Mouse (Mus musculus): ENCODE measurements at regions not wholly inside any gene's neighbourhood (a gene's known extent, or its start where the extent isn't known, plus 50 kb on each side); places are given as distances from the start of the nearest gene placed in this dataset.

DNA sequence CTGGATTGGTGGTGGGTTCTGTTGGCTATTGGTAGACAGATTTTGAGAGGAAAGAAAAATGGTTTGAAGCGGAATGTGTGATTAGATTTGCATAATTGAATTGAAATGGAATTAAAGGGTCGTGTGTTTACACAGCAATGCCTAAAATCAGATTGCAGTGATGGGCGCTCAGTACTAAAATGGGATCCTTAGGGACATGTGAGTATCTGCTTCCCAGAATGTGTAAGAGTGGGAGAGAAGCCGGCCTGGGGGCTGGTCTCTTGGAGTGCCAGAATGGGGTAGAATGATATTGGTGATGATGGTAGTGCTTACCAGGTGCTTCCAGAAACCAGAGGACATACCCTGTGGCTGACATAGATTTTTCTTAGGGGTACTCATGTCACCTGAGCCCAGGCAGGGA is 86.2 kb upstream of the Fstl4 start:
- TF ChIP-seq EP300 (IDR thresholded peaks at IDR 0.05; ENCODE audit: low read depth) (no peak), CTCF (IDR thresholded peaks at IDR 0.05; ENCODE audit: low read depth) (no peak)
- H3K4me2 ChIP-seq (ENCODE audit: low read depth, low read length): no peak overlapping the region
- ATAC-seq (ENCODE audit: insufficient read depth, low read depth) (no peak), DNase-seq (ENCODE audit: low spot score) (no peak)
- no peaks in the 10 kb centered on the region for H3K4me1 ChIP-seq (ENCODE audit: control insufficient read depth, insufficient read depth)
- no peak overlapping the region for H3K9ac ChIP-seq (replicated peaks; ENCODE audit: low read depth, low read length)
- no peaks in the 10 kb centered on the region for H3K9me3 ChIP-seq (replicated peaks; ENCODE audit: control insufficient read depth, low read length)
- no peaks in the 10 kb centered on the region for H3K36me3 ChIP-seq (replicated peaks; ENCODE audit: control insufficient read depth, insufficient read depth, low read length)
- WGBS: 84% methylated on average over 4 of the region's 4 CpGs
- H3K4me3 ChIP-seq (ENCODE audit: low read depth, low read length): no peak overlapping the region
- no peak overlapping the region for H3K27ac ChIP-seq (ENCODE audit: low read depth)
- no peaks in the 10 kb centered on the region for H3K27me3 ChIP-seq (ENCODE audit: control insufficient read depth, insufficient read depth, low read length)

DNA sequence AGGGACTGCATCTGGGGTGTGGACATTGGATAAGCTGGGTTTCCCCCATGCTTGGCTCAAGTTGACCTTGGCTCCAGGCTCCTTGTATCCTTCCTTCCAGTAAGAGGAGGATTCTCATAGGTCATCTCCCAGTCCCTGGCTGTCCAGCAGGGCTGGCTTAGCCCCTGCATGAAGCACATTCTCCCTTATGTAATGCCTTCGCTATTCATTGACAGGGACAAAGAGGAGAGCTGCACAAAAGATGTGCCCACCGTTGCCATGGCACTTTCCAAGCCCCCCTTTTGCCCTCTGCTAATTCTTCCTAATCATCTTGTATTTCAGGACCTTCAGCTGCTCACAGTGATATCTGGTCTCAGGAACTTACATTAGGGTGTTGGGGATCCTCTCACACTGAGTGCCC is 79.0 kb upstream of the Fstl4 start:
- ATAC-seq (ENCODE audit: insufficient read depth, low read depth) (no peak), DNase-seq (ENCODE audit: low spot score) (no peak)
- H3K27me3 ChIP-seq (ENCODE audit: control insufficient read depth, insufficient read depth, low read length): no peaks in the 10 kb centered on the region
- H3K9ac ChIP-seq (replicated peaks; ENCODE audit: low read depth, low read length): no peak overlapping the region
- H3K9me3 ChIP-seq (replicated peaks; ENCODE audit: control insufficient read depth, low read length): no peaks in the 10 kb centered on the region
- 81% methylated on average over 2 of the region's 2 CpGs for WGBS
- H3K27ac ChIP-seq (ENCODE audit: low read depth): no peak overlapping the region
- no peak overlapping the region for H3K4me2 ChIP-seq (ENCODE audit: low read depth, low read length)
- H3K4me3 ChIP-seq (ENCODE audit: low read depth, low read length): no peak overlapping the region
- H3K4me1 ChIP-seq (ENCODE audit: control insufficient read depth, insufficient read depth): no peaks in the 10 kb centered on the region
- H3K36me3 ChIP-seq (replicated peaks; ENCODE audit: control insufficient read depth, insufficient read depth, low read length): no peaks in the 10 kb centered on the region
- TF ChIP-seq CTCF (IDR thresholded peaks at IDR 0.05; ENCODE audit: low read depth): no peak
- TF ChIP-seq EP300 (IDR thresholded peaks at IDR 0.05; ENCODE audit: low read depth): no peak

DNA sequence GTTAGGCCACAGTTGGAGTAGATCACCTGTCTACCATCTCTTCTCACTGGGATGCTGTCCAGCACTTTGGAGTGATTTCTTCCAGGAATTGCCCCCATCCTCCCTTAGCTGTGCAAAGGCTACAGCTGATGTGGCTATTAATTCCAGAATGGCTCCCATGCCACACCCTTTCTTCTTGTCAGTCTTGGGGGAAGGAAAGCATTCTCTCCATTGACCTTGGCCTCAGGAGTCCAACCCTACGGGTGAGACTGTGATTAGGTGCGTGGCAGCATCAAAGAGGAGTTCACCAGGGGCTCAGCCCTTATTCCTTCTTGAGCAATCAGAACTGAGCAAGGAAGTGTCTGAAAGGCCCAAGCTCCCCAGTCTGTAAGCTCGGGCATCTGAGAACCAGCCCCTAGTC is 71.7 kb upstream of the Fstl4 start:
- Histone ChIP-seq H3K27me3 (ENCODE audit: control insufficient read depth, insufficient read depth, low read length) (no peaks in the 10 kb centered on the region), H3K9me3 (replicated peaks; ENCODE audit: control insufficient read depth, low read length) (no peaks in the 10 kb centered on the region), H3K9ac (replicated peaks; ENCODE audit: low read depth, low read length) (no peak overlapping the region), H3K27ac (ENCODE audit: low read depth) (no peak overlapping the region), H3K4me3 (ENCODE audit: low read depth, low read length) (no peak overlapping the region), H3K4me2 (ENCODE audit: low read depth, low read length) (no peak overlapping the region), H3K36me3 (replicated peaks; ENCODE audit: control insufficient read depth, insufficient read depth, low read length) (no peaks in the 10 kb centered on the region), H3K4me1 (ENCODE audit: control insufficient read depth, insufficient read depth) (no peaks in the 10 kb centered on the region)
- WGBS: 71% methylated on average over 3 of the region's 3 CpGs
- no peak for DNase-seq (ENCODE audit: low spot score)
- no peak for ATAC-seq (ENCODE audit: insufficient read depth, low read depth)
- TF ChIP-seq CTCF (IDR thresholded peaks at IDR 0.05; ENCODE audit: low read depth) (no peak), EP300 (IDR thresholded peaks at IDR 0.05; ENCODE audit: low read depth) (no peak)

DNA sequence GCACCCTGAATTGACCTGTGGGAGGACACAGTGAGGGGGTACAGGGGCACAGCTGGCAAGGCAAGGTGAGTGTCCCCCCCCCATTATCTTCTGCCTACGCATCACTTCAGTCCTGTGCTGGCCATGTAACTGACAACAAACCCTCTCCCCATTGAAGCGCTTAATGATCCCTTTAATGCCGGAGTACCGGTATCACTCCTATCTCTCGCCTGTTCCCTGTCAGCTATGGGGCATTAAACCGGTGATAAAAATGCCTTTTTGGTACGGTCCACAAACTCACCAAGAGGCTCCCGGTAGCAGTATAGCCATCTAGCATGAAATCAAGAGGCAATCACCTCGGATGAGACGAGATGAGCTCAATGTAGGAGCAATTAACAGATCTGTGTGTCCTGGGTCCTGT is 62.8 kb upstream of the Fstl4 start:
- H3K4me2 ChIP-seq (ENCODE audit: low read depth, low read length): no peak overlapping the region
- H3K4me1 ChIP-seq (ENCODE audit: control insufficient read depth, insufficient read depth): no peaks in the 10 kb centered on the region
- no peak overlapping the region for H3K4me3 ChIP-seq (ENCODE audit: low read depth, low read length)
- no peak overlapping the region for H3K9ac ChIP-seq (replicated peaks; ENCODE audit: low read depth, low read length)
- DNase-seq (ENCODE audit: low spot score) (no peak), ATAC-seq (ENCODE audit: insufficient read depth, low read depth) (no peak)
- 83% methylated on average over 10 of the region's 10 CpGs for WGBS
- TF ChIP-seq EP300 (IDR thresholded peaks at IDR 0.05; ENCODE audit: low read depth) (no peak), CTCF (IDR thresholded peaks at IDR 0.05; ENCODE audit: low read depth) (no peak)
- no peaks in the 10 kb centered on the region for H3K36me3 ChIP-seq (replicated peaks; ENCODE audit: control insufficient read depth, insufficient read depth, low read length)
- H3K9me3 ChIP-seq (replicated peaks; ENCODE audit: control insufficient read depth, low read length): no peaks in the 10 kb centered on the region
- no peak overlapping the region for H3K27ac ChIP-seq (ENCODE audit: low read depth)
- H3K27me3 ChIP-seq (ENCODE audit: control insufficient read depth, insufficient read depth, low read length): no peaks in the 10 kb centered on the region

DNA sequence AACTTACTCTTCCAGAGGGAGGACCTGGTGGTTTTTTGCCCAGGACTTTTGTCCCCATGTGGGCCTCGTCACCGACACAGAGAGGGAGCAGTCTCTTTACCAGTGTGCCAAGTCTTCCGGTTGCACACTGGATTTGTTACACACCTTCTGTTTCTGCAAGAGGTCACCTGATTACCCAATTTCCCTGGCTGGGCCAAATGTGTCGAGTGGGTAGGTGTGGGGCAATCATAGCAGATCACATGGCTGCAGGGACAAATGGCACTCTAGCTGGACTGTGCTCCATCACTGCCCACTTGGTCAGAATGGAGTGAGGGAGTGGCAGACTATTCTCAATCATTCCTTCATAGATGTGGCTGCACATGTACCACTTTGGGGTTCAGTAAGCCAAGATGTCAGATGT is 61.0 kb upstream of the Fstl4 start:
- Histone ChIP-seq H3K9ac (replicated peaks; ENCODE audit: low read depth, low read length) (no peak overlapping the region), H3K4me1 (ENCODE audit: control insufficient read depth, insufficient read depth) (no peaks in the 10 kb centered on the region), H3K27ac (ENCODE audit: low read depth) (no peak overlapping the region), H3K4me3 (ENCODE audit: low read depth, low read length) (no peak overlapping the region), H3K27me3 (ENCODE audit: control insufficient read depth, insufficient read depth, low read length) (no peaks in the 10 kb centered on the region), H3K9me3 (replicated peaks; ENCODE audit: control insufficient read depth, low read length) (no peaks in the 10 kb centered on the region), H3K36me3 (replicated peaks; ENCODE audit: control insufficient read depth, insufficient read depth, low read length) (no peaks in the 10 kb centered on the region), H3K4me2 (ENCODE audit: low read depth, low read length) (no peak overlapping the region)
- no peak for ATAC-seq (ENCODE audit: insufficient read depth, low read depth)
- WGBS: 87% methylated on average over 4 of the region's 4 CpGs
- TF ChIP-seq CTCF (IDR thresholded peaks at IDR 0.05; ENCODE audit: low read depth) (no peak), EP300 (IDR thresholded peaks at IDR 0.05; ENCODE audit: low read depth) (no peak)
- DNase-seq (ENCODE audit: low spot score): no peak
